Mouse (Mus musculus) G1E (cell line): ENCODE measurements around the gene Fem1a. TPM values are rescaled to one million over a fixed set of nuclear protein-coding genes. Genes with fewer than 3 reads are reported as not detected.
A peak's percentile ranks its signal among the peaks of the same experiment; 100 is the strongest.

ENCODE experiments used
- ATAC-seq: 2 replicates; pipeline ENCODE4 v1.8.0; 2016; ENCODE audit warnings: mild to moderate bottlenecking; ENCODE audit not compliant: insufficient number of reproducible peaks, poor library complexity, low FRiP score, severe bottlenecking; ENCODE audit errors: extremely low read depth
- DNase-seq: peaks from one replicate; pipeline ENCODE4 v3.0.0; 2012; ENCODE audit warnings: low spot score
- H3K27me3 ChIP-seq: 2 replicates; pipeline ENCODE4 v1.6.1; 2012; ENCODE audit warnings: mild to moderate bottlenecking, low read length, inconsistent platforms; ENCODE audit not compliant: insufficient read depth
- H3K36me3 ChIP-seq: replicated peaks from 2 replicates; pipeline ENCODE3; 2012; ENCODE audit warnings: mild to moderate bottlenecking, inconsistent platforms
- H3K4me1 ChIP-seq: 2 replicates; pipeline ENCODE4 v1.6.1; 2012; ENCODE audit warnings: low read depth, low read length, inconsistent platforms, mixed read lengths; ENCODE audit not compliant: insufficient read depth
- H3K4me3 ChIP-seq: 2 replicates; pipeline ENCODE4 v1.5.1; 2012; ENCODE audit warnings: low read depth, mild to moderate bottlenecking, inconsistent platforms, low read length, moderate library complexity, mixed read lengths
- H3K9me3 ChIP-seq: replicated peaks from 2 replicates; pipeline ENCODE4 v1.6.1; 2012; ENCODE audit warnings: inconsistent platforms
- CTCF ChIP-seq: IDR thresholded peaks from 2 replicates; pipeline ENCODE4 v1.5.1; 2012; ENCODE audit warnings: low read depth, low read length, inconsistent platforms, mixed read lengths
- GATA1 ChIP-seq: IDR thresholded peaks from 2 replicates; pipeline ENCODE4 v1.6.1; 2012; ENCODE audit warnings: borderline replicate concordance, low read length, inconsistent platforms, mixed read lengths
- GATA2 ChIP-seq: IDR thresholded peaks from 2 replicates; pipeline ENCODE4 v1.6.1; 2012; ENCODE audit warnings: low read depth, low read length, inconsistent platforms, borderline replicate concordance
- POLR2AphosphoS5 ChIP-seq: IDR thresholded peaks from 2 replicates; pipeline ENCODE4 v1.6.1; 2012; ENCODE audit warnings: low read depth, low read length, inconsistent platforms; ENCODE audit not compliant: insufficient replicate concordance
- TAL1 ChIP-seq: conservative IDR thresholded peaks from 2 replicates; pipeline ENCODE4 v1.6.1; 2012; ENCODE audit warnings: low read depth, low read length, inconsistent platforms, mixed read lengths
- polyA plus RNA-seq: library from polyadenylated mRNA; stranded (reverse); fragments of >175 nt; gene quantifications from 2 replicates; pipeline ENCODE4 v1.2.3, GENCODE M21; 2012
- total RNA-seq, 2 experiments: library from RNA; stranded (forward) in 1 of 2; stranded (reverse) in 1 of 2; fragments of 200-1000 nt in 1 of 2; fragments of >200 nt in 1 of 2; fragmentation: Nextera tagmentation in 1 of 2; gene quantifications; 2 replicates each; pipeline ENCODE4 v1.2.3; 2014 to 2017

The Fem1a gene
- total and polyA plus RNA-seq, 3 experiments, result 14.4 to 20.1 (median 17.8) TPM

DNA sequence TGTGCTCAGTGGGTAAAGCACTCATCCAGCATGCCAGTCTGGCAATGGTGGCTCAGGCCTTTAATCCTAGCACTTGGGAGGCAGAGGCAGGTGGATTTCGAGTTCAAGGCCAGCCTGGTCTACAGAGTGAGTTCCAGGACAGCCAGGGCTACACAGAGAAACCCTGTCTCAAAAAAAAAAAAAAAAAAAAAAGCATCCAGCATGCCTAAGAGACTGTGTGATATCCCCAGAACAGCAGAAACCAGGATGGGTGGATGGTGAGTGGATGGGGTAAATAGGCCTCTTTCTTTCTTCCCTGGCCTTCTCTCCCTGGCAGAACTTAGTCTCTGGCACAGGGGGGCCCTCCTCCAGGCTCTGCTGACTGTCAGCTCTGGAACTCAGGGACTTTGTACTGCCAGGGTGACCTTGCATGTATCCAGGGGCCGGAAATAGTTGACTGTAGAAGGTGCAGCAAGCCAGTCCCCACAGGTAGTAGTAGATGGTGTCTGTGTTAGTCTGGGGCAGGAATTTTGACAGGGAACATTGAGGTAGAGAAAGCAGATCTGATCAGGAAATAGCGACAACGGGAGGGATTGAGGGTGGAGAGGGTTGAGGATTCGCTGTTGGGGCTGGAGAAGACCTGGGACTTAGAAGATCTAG, 19.4 kb downstream of the Fem1a start:
- peaks cover 63% of the 10 kb centered on the region for H3K4me1 ChIP-seq
- H3K36me3 ChIP-seq, result peaks cover 53% of the 10 kb centered on the region
- no peak for TF ChIP-seq GATA1
- TF ChIP-seq CTCF, result no peak
- TF ChIP-seq POLR2AphosphoS5, result no peak
- TF ChIP-seq GATA2, result no peak
- no peak for TF ChIP-seq TAL1
- ATAC-seq, result no peak
- no peaks in the 10 kb centered on the region for H3K27me3 ChIP-seq
- peak overlapping the region; percentile 82 for H3K4me3 ChIP-seq
- DNase-seq, result no peak
- H3K9me3 ChIP-seq, result no peaks in the 10 kb centered on the region

- Histone ChIP-seq H3K4me1 (peaks cover 68% of the 10 kb centered on the region), H3K4me3 (peak within 1 kb of the TSS; percentile 82), H3K9me3 (no peaks in the 10 kb centered on the region), H3K36me3 (peaks cover 49% of the 10 kb centered on the region), H3K27me3 (no peaks in the 10 kb centered on the region)
- DNase-seq, result peak; percentile 91
- peak; percentile 92 for ATAC-seq
- TF ChIP-seq TAL1, result no peak
- no peak for TF ChIP-seq CTCF
- no peak for TF ChIP-seq POLR2AphosphoS5
- TF ChIP-seq GATA2, result no peak
- TF ChIP-seq GATA1, result no peak
These were observed 20.3 kb downstream of the Fem1a start, which contains the start of gene Ticam1 for GRCm38 (mm10) chr17:56276643-56277566. TSS of gene Ticam1 (minus strand) at chr17:56276786.

- DNase-seq (no peak), ATAC-seq (no peak)
- H3K9me3 ChIP-seq, result no peaks in the 10 kb centered on the region
- no peaks in the 10 kb centered on the region for H3K27me3 ChIP-seq
- H3K4me3 ChIP-seq, result no peak overlapping the region; the same call in 1 of the 2 replicates
- peaks cover 63% of the 10 kb centered on the region for H3K4me1 ChIP-seq
- TF ChIP-seq TAL1 (no peak), GATA2 (no peak), POLR2AphosphoS5 (no peak), GATA1 (no peak), CTCF (no peak)
- peaks cover 43% of the 10 kb centered on the region for H3K36me3 ChIP-seq
These were observed 20.9 kb downstream of the Fem1a start for GRCm38 (mm10) chr17:56277567-56277893.

DNA sequence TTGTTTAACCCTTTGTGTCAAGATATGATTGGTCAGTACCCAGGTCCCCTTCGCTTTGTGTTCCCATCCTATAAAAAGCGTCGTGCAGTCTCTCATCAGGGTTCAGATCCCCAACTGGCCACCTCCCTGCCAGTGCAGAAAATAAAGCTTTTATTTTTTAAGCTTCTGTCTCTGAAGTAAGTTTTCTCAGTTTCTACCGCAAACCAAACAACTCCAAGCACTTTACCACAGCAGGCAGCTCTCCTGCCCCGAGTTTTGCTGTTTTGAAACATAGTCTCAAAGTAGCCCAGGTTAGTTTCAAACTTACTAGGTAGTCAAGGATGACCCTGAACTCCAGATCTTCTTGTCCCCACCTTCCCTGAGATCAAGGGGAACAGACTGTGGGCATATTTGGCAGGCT, 21.7 kb downstream of the Fem1a start:
- H3K4me1 ChIP-seq, result peaks cover 68% of the 10 kb centered on the region

DNA sequence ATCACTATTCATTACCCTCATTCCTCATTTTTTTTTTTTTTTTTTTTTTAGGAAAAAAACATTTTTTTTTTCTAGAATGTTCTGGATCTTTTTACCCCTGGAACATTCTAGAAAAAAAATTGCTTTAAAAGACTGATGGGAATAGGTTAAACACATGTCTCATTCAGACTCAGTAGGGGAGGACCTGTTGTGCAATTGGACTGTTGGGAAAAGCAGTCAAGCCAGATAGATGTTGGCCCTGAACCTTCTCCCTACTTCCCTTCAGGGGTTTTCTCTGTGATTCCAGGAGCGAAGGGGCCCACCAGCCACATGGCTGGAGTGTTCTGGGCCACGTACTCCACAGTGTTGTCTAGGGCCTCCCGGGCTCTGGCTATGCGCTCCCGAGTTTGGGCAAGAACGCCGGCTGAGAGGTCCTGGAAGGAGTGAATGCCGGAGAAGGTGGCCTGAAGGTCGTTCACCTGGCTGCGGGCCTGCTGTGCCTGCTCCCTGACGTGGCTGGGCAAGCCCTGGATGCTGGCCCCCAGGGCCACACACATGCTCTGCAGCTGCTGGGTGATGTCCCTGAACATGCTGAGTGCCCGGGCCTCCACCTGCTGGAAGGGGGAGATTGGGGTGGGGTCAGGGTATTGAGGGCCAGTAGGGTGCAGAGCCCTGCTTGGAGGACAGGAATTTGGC, 23.0 kb downstream of the Fem1a start:
- TF ChIP-seq CTCF (no peak), POLR2AphosphoS5 (no peak), GATA1 (no peak), GATA2 (no peak), TAL1 (no peak)
- peaks cover 40% of the 10 kb centered on the region for H3K36me3 ChIP-seq
- peaks cover 67% of the 10 kb centered on the region for H3K4me1 ChIP-seq
- H3K4me3 ChIP-seq, result no peak overlapping the region
- no peaks in the 10 kb centered on the region for H3K27me3 ChIP-seq
- ATAC-seq (no peak), DNase-seq (no peak)
- H3K9me3 ChIP-seq, result no peaks in the 10 kb centered on the region

More for the DNA sequence above, 21.7 kb downstream of the Fem1a start:
- TF ChIP-seq TAL1 (no peak), GATA2 (no peak)
- H3K27me3 ChIP-seq, result no peaks in the 10 kb centered on the region
- ATAC-seq, result no peak
- H3K36me3 ChIP-seq, result peaks cover 41% of the 10 kb centered on the region
- H3K4me3 ChIP-seq, result no peak overlapping the region
- H3K9me3 ChIP-seq, result no peaks in the 10 kb centered on the region
- no peak for DNase-seq

DNA sequence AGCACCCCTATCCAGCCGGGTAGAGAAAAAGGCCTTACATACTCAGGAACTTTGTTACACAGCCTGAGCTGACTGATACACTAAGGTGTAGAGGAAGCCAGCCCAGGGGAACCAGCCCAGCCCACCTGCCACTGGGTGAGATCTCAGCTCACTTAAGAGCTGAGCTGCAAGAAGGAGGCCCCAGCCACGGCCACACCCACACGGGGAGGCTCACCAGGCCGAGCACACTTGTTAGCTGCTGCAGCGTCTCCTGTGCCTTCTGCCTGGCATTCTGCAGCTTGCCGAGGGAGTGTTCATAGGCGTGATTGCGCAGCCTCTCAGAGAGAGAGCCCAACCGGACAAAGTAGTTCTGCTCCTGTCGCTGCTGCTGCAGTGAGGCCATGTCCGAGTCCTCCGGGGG, 24.6 kb downstream of the Fem1a start:
- no peak for TF ChIP-seq POLR2AphosphoS5
- no peak for TF ChIP-seq TAL1
- TF ChIP-seq GATA2, result no peak
- ATAC-seq (no peak), DNase-seq (no peak)
- H3K4me1 ChIP-seq, result peaks cover 61% of the 10 kb centered on the region
- no peaks in the 10 kb centered on the region for H3K9me3 ChIP-seq
- no peaks in the 10 kb centered on the region for H3K27me3 ChIP-seq
- peaks cover 56% of the 10 kb centered on the region for H3K36me3 ChIP-seq
- H3K4me3 ChIP-seq, result peak overlapping the region; percentile 34; the same call in 1 of the 2 replicates
